Mouse (Mus musculus) kidney, embryonic 16.5 days (tissue): ENCODE measurements at regions not wholly inside any gene's neighbourhood (a gene's known extent, or its start where the extent isn't known, plus 50 kb on each side); places are given as distances from the start of the nearest gene placed in this dataset.

ENCODE experiments used
- ATAC-seq: fragments of 200-750 bp; cut with Nextera tagmentation; 2 replicates; pipeline ENCODE4 v1.8.0; 2017; ENCODE audit warnings: moderate TSS enrichment; ENCODE audit not compliant: low FRiP score, low TSS enrichment
- H3K27ac ChIP-seq: fragments of 300-500 bp; sonication (generic); 2 replicates; pipeline ENCODE4 v1.5.1; 2014; ENCODE audit warnings: low read length
- H3K27me3 ChIP-seq: fragments of 300-500 bp; sonication (generic); 2 replicates; pipeline ENCODE4 v1.6.1; 2014; ENCODE audit warnings: low read length, control low read depth, mixed read lengths; ENCODE audit not compliant: insufficient read depth
- H3K36me3 ChIP-seq: fragments of 300-500 bp; sonication (generic); 2 replicates; pipeline ENCODE4 v1.6.1; 2014; ENCODE audit warnings: low read length, control low read depth, mixed read lengths; ENCODE audit not compliant: insufficient read depth
- H3K4me1 ChIP-seq: fragments of 300-500 bp; sonication (generic); 2 replicates; pipeline ENCODE4 v1.6.1; 2014; ENCODE audit warnings: low read length, control low read depth, mixed read lengths; ENCODE audit not compliant: insufficient read depth
- H3K4me2 ChIP-seq: fragments of 300-500 bp; sonication (generic); replicated peaks from 2 replicates; pipeline ENCODE4 v1.6.1; 2014; ENCODE audit warnings: low read depth, low read length
- H3K4me3 ChIP-seq: fragments of 300-500 bp; sonication (generic); 2 replicates; pipeline ENCODE4 v1.5.1; 2014; ENCODE audit warnings: mild to moderate bottlenecking, low read length
- H3K9ac ChIP-seq: fragments of 300-500 bp; sonication (generic); replicated peaks from 2 replicates; pipeline ENCODE4 v1.6.1; 2014; ENCODE audit warnings: low read length
- H3K9me3 ChIP-seq: fragments of 300-500 bp; sonication (generic); 2 replicates; pipeline ENCODE4 v1.6.1; 2016; ENCODE audit warnings: low read length, control low read depth
- WGBS: fragments of 180-500 bp; shearing (Covaris S2); extraction: QIAGEN DNeasy Blood & Tissue Kit; methylation state at CpG from one replicate; pipeline ENCODE4 v1.1.7; 2014; 5-methylcytosine and 5-hydroxymethylcytosine counted together

- no peak for ATAC-seq
- no peak overlapping the region for H3K27ac ChIP-seq
- no peak overlapping the region for H3K4me2 ChIP-seq
- no peaks in the 10 kb centered on the region for H3K9me3 ChIP-seq
- H3K27me3 ChIP-seq: no peaks in the 10 kb centered on the region
- H3K4me1 ChIP-seq: no peaks in the 10 kb centered on the region
- WGBS: 84% methylated on average over 4 of the region's 4 CpGs
- no peaks in the 10 kb centered on the region for H3K36me3 ChIP-seq
- no peak overlapping the region for H3K9ac ChIP-seq
- no peak overlapping the region for H3K4me3 ChIP-seq
These were observed 275.3 kb upstream of the Clnk start for GRCm38 (mm10) chr5:39151917-39152316.

GRCm38 (mm10) chr5:39150891-39151290 lies 274.3 kb upstream of the Clnk start:
- Histone ChIP-seq H3K9ac (no peak overlapping the region), H3K4me2 (no peak overlapping the region), H3K27me3 (no peaks in the 10 kb centered on the region), H3K27ac (no peak overlapping the region), H3K4me1 (no peaks in the 10 kb centered on the region), H3K4me3 (no peak overlapping the region), H3K36me3 (no peaks in the 10 kb centered on the region), H3K9me3 (no peaks in the 10 kb centered on the region)
- WGBS: 88% methylated on average over 4 of the region's 4 CpGs
- ATAC-seq: no peak

GRCm38 (mm10) chr5:39145658-39146057 lies 269.0 kb upstream of the Clnk start:
- Histone ChIP-seq H3K27ac (no peak overlapping the region), H3K9ac (no peak overlapping the region), H3K4me1 (no peaks in the 10 kb centered on the region), H3K27me3 (no peaks in the 10 kb centered on the region), H3K9me3 (no peaks in the 10 kb centered on the region), H3K4me2 (no peak overlapping the region), H3K4me3 (no peak overlapping the region), H3K36me3 (no peaks in the 10 kb centered on the region)
- ATAC-seq: peak; percentile 73
- 14% methylated on average over 2 of the region's 2 CpGs for WGBS

- no peaks in the 10 kb centered on the region for H3K4me1 ChIP-seq
- ATAC-seq: no peak
- no peak overlapping the region for H3K27ac ChIP-seq
- H3K9me3 ChIP-seq: no peaks in the 10 kb centered on the region
- no peak overlapping the region for H3K4me2 ChIP-seq
- no peak overlapping the region for H3K4me3 ChIP-seq
- no peaks in the 10 kb centered on the region for H3K36me3 ChIP-seq
- WGBS: 74% methylated on average over 10 of the region's 10 CpGs
- H3K9ac ChIP-seq: no peak overlapping the region
- no peaks in the 10 kb centered on the region for H3K27me3 ChIP-seq
These were observed 267.6 kb upstream of the Clnk start for GRCm38 (mm10) chr5:39144225-39144624.

GRCm38 (mm10) chr5:39143648-39144047 lies 267.0 kb upstream of the Clnk start:
- no peaks in the 10 kb centered on the region for H3K36me3 ChIP-seq
- WGBS: 50% methylated on average over 4 of the region's 4 CpGs
- no peak overlapping the region for H3K9ac ChIP-seq
- no peak overlapping the region for H3K27ac ChIP-seq
- H3K9me3 ChIP-seq: no peaks in the 10 kb centered on the region
- no peak for ATAC-seq
- H3K4me1 ChIP-seq: no peaks in the 10 kb centered on the region
- H3K27me3 ChIP-seq: no peaks in the 10 kb centered on the region
- no peak overlapping the region for H3K4me2 ChIP-seq
- H3K4me3 ChIP-seq: no peak overlapping the region

- H3K4me1 ChIP-seq: no peaks in the 10 kb centered on the region
- no peaks in the 10 kb centered on the region for H3K36me3 ChIP-seq
- H3K4me2 ChIP-seq: no peak overlapping the region
- H3K4me3 ChIP-seq: no peak overlapping the region
- H3K27me3 ChIP-seq: no peaks in the 10 kb centered on the region
- WGBS: 82% methylated on average over 3 of the region's 3 CpGs
- no peak overlapping the region for H3K9ac ChIP-seq
- no peaks in the 10 kb centered on the region for H3K9me3 ChIP-seq
- ATAC-seq: no peak
- H3K27ac ChIP-seq: no peak overlapping the region
These were observed 261.8 kb upstream of the Clnk start for GRCm38 (mm10) chr5:39138375-39138774.

- no peaks in the 10 kb centered on the region for H3K36me3 ChIP-seq
- no peaks in the 10 kb centered on the region for H3K4me1 ChIP-seq
- H3K9ac ChIP-seq: no peak overlapping the region
- no peak for ATAC-seq
- no peak overlapping the region for H3K4me3 ChIP-seq
- no peaks in the 10 kb centered on the region for H3K9me3 ChIP-seq
- no peak overlapping the region for H3K27ac ChIP-seq
- no peaks in the 10 kb centered on the region for H3K27me3 ChIP-seq
- H3K4me2 ChIP-seq: no peak overlapping the region
These were observed 252.3 kb upstream of the Clnk start for GRCm38 (mm10) chr5:39128931-39129330.

GRCm38 (mm10) chr5:39126833-39127232 lies 250.2 kb upstream of the Clnk start:
- ATAC-seq: no peak
- 86% methylated on average over 4 of the region's 4 CpGs for WGBS
- H3K4me1 ChIP-seq: no peaks in the 10 kb centered on the region

GRCm38 (mm10) chr5:39126270-39126691 lies 249.7 kb upstream of the Clnk start:
- H3K4me1 ChIP-seq: no peaks in the 10 kb centered on the region
- H3K27ac ChIP-seq: no peak overlapping the region
- WGBS: 72% methylated on average over 2 of the region's 2 CpGs
- no peak overlapping the region for H3K4me3 ChIP-seq
- no peaks in the 10 kb centered on the region for H3K36me3 ChIP-seq
- H3K4me2 ChIP-seq: no peak overlapping the region
- no peak for ATAC-seq
- H3K9me3 ChIP-seq: no peaks in the 10 kb centered on the region
- H3K9ac ChIP-seq: no peak overlapping the region
- no peaks in the 10 kb centered on the region for H3K27me3 ChIP-seq

More at GRCm38 (mm10) chr5:39126833-39127232, 250.2 kb upstream of the Clnk start:
- no peak overlapping the region for H3K9ac ChIP-seq
- H3K27me3 ChIP-seq: no peaks in the 10 kb centered on the region
- no peak overlapping the region for H3K27ac ChIP-seq
- H3K36me3 ChIP-seq: no peaks in the 10 kb centered on the region
- no peak overlapping the region for H3K4me3 ChIP-seq
- H3K9me3 ChIP-seq: no peaks in the 10 kb centered on the region
- no peak overlapping the region for H3K4me2 ChIP-seq

GRCm38 (mm10) chr5:39110336-39110735 lies 233.7 kb upstream of the Clnk start:
- no peak for ATAC-seq
- no peak overlapping the region for H3K4me2 ChIP-seq
- no peaks in the 10 kb centered on the region for H3K4me1 ChIP-seq
- H3K4me3 ChIP-seq: no peak overlapping the region
- no peak overlapping the region for H3K27ac ChIP-seq
- no peaks in the 10 kb centered on the region for H3K36me3 ChIP-seq
- WGBS: 100% methylated on average over 1 of the region's 1 CpGs
- no peak overlapping the region for H3K9ac ChIP-seq
- no peaks in the 10 kb centered on the region for H3K9me3 ChIP-seq
- H3K27me3 ChIP-seq: no peaks in the 10 kb centered on the region

- no peaks in the 10 kb centered on the region for H3K27me3 ChIP-seq
- H3K4me1 ChIP-seq: no peaks in the 10 kb centered on the region
- no peak for ATAC-seq
- 81% methylated on average over 3 of the region's 3 CpGs for WGBS
- H3K9ac ChIP-seq: no peak overlapping the region
- H3K4me2 ChIP-seq: no peak overlapping the region
- no peak overlapping the region for H3K27ac ChIP-seq
- no peaks in the 10 kb centered on the region for H3K36me3 ChIP-seq
- no peaks in the 10 kb centered on the region for H3K9me3 ChIP-seq
- no peak overlapping the region for H3K4me3 ChIP-seq
These were observed 232.9 kb upstream of the Clnk start for GRCm38 (mm10) chr5:39109526-39109925.
